Mouse (Mus musculus) cerebellum, adult 2 months (tissue): Measurements from ENCODE around the gene Nedd8. TPM values are rescaled to one million over a fixed set of nuclear protein-coding genes. Genes with fewer than 3 reads are reported as not detected.

ENCODE experiments used
- DNase-seq, 2 experiments: peaks; one replicate each; pipeline ENCODE4 v3.0.0; 2021
- H3K27ac ChIP-seq: fragments of 200-500 bp; 2 replicates; pipeline ENCODE4 v1.5.1; 2012; ENCODE audit warnings: low read length, control low read depth, inconsistent platforms; ENCODE audit not compliant: insufficient read depth
- H3K27me3 ChIP-seq: fragments of 200-500 bp; 2 replicates; pipeline ENCODE4 v1.6.1; 2012; ENCODE audit warnings: inconsistent platforms, mild to moderate bottlenecking, low read length, moderate library complexity; ENCODE audit not compliant: control insufficient read depth, insufficient read depth
- H3K4me1 ChIP-seq: fragments of 200-500 bp; 2 replicates; pipeline ENCODE4 v1.6.1; 2011; ENCODE audit warnings: low read length; ENCODE audit not compliant: control insufficient read depth, insufficient read depth
- H3K4me3 ChIP-seq: fragments of 200-500 bp; replicated peaks from 2 replicates; pipeline ENCODE3; 2011; ENCODE audit warnings: mild to moderate bottlenecking, low read depth, low read length, control low read depth; ENCODE audit not compliant: insufficient read depth
- CTCF ChIP-seq: fragments of 200-500 bp; IDR thresholded peaks from 2 replicates; pipeline ENCODE4 v1.5.1; 2011; ENCODE audit warnings: low read depth, mild to moderate bottlenecking, control low read depth, low read length, moderate library complexity, borderline replicate concordance; ENCODE audit not compliant: insufficient read depth
- POLR2A ChIP-seq: fragments of 200-500 bp; IDR thresholded peaks from 2 replicates; pipeline ENCODE4 v1.6.1; 2011; ENCODE audit warnings: low read length, control low read depth, borderline replicate concordance; ENCODE audit not compliant: insufficient read depth
- WGBS: fragments of 180-500 bp; shearing (Covaris S2); methylation state at CpG from one replicate; pipeline ENCODE4 v1.1.7; 2018; 5-methylcytosine and 5-hydroxymethylcytosine counted together
- polyA plus RNA-seq: library from polyadenylated mRNA; depleted of rRNA; stranded (reverse); fragments of >200 nt; gene quantifications from 2 replicates; pipeline ENCODE4 v1.2.3, GENCODE M21; 2012; rRNA removed

The Nedd8 gene
- 414 and 434 TPM in 2 replicates for polyA plus RNA-seq

DNA sequence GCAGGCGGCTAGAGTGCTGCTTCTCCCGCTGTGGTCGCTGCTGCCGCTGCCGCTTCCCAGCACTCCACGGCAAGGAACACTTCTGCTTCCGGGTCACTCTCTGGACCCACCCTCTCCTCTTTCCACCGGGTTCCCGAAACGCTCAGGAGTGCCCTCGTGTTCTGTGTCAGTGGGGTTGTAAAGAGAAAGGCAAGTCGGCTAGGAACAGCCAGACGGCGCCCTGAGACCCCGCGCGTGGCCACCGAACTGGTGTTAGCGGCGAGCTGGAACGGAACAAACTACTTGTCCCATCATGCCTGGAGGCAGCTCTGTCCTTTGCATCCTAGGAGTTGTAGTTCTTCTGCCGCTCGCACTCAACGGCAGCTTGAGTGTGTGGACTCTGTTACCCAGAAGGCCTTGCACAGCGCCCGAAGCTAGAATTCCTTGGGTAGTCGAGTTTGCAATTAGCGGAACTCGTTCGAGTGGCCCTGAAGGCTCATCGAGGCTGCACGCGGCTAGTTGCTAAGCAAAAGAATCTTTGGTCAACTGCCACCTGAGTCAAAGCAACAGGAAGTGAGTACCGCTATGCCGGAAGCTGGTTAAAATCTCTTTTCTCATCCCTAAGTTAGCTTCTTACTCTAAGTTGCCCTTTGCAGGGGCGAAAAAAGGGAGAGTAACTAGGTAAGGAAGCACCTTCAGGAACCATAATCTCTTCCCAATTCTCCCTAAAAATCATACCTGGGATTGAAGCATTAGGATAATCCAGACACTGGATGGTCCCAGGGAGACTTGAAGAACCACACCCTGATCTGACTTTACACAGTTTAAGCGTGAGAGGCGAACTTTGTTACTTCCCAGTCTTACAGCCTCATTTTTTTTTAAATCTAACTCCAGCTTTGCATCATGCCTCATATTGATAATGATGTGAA, at the start of gene Nedd8, which contains the start of gene Gmpr2:
Gene Nedd8, minus strand, starts transcription at position 292 of the 908 bp plus-strand sequence.
Gene Gmpr2, plus strand, starts transcription at position 109 of the 908 bp plus-strand sequence.
- no peaks in the 10 kb centered on the region; the same call in 1 of the 2 replicates for H3K4me1 ChIP-seq
- no peaks in the 10 kb centered on the region for H3K27me3 ChIP-seq
- under 1% methylated on average over 38 of the region's 38 CpGs for WGBS
- H3K4me3 ChIP-seq = peak within 1 kb of the TSS; percentile 93
- peak; percentile 94 to 95 for DNase-seq
- peak within 1 kb of the TSS; percentile 89 for H3K27ac ChIP-seq
- TF ChIP-seq POLR2A = peak; percentile 77
- no peak for TF ChIP-seq CTCF

DNA sequence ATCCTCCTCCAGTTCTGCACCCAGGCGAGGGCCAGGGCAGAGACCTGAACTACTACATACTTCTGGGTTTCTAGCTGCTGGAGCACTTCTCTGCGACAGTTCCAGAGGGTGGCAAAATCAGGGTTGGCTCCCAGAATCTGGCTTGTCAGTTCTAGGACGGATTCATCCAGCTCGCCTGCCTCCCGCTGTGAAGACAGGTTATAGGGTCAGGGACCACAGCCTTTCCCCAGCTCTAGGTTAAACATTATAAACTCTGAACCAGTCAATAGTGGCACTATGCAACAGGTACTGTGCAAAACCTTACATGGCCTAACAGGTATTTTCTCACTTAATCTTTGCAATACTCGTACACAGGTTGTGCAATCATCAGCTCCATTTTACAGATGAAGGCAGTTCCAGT, 49.2 kb upstream of the Nedd8 start:
- Histone ChIP-seq H3K27ac (no peak overlapping the region), H3K4me1 (peaks cover 4% of the 10 kb centered on the region; the same call in 1 of the 2 replicates), H3K4me3 (peak overlapping the region; percentile 96), H3K27me3 (no peaks in the 10 kb centered on the region)
- no peak for DNase-seq
- WGBS = 71% methylated on average over 6 of the region's 6 CpGs
- TF ChIP-seq CTCF = no peak
- TF ChIP-seq POLR2A = no peak

DNA sequence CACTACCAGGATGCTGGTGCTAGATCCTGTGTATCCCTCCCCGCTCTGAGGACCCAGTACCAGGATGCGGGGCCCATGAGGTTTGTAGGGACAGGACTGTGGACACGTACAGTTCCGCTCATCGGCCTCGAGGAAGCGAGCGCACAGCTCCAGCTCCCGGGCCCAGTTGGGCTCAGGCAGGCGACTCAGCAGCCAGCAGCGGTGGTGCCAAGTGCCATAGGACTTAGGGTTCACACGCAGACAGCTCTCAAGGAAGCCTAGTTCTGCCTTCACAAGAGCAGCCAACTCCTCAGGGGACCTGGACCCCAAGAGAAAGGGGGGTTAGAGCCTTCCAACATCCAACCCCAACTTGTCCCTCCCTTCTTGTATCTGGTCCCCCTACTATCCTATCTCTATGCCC, 48.7 kb upstream of the Nedd8 start:
- Histone ChIP-seq H3K27ac (no peak overlapping the region), H3K4me1 (peaks cover 4% of the 10 kb centered on the region; the same call in 1 of the 2 replicates), H3K27me3 (no peaks in the 10 kb centered on the region), H3K4me3 (no peak overlapping the region)
- TF ChIP-seq POLR2A (no peak), CTCF (no peak)
- DNase-seq = no peak
- WGBS = 72% methylated on average over 12 of the region's 12 CpGs

DNA sequence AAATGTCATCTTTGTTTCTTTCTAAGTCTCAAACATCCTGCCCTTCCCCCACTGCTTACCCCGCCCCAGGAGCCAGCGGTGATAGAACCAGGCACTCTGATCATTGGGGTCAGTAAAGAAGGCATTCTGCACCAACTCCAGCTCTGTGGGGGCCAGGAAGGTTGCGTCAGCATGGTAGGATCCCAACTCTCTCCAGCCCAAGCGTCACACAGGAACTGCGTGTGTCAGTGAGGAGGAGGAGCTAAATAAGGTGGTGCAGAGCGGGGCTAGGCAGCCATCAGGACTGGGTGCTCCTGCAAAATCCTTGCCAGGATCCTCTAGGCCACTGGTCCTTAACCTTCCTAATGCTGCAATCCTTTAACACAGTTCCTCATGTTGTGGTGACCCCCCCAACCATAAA, 47.8 kb upstream of the Nedd8 start:
- no peaks in the 10 kb centered on the region for H3K27me3 ChIP-seq
- DNase-seq = no peak
- WGBS = 92% methylated on average over 6 of the region's 6 CpGs
- H3K4me3 ChIP-seq = no peak overlapping the region
- TF ChIP-seq POLR2A (no peak), CTCF (no peak)
- peaks cover 4% of the 10 kb centered on the region; the same call in 1 of the 2 replicates for H3K4me1 ChIP-seq
- H3K27ac ChIP-seq = no peak overlapping the region

GRCm38 (mm10) chr14:55716884-55717283, 45.0 kb upstream of the Nedd8 start:
- Histone ChIP-seq H3K4me3 (no peak overlapping the region), H3K4me1 (peaks cover 4% of the 10 kb centered on the region; the same call in 1 of the 2 replicates), H3K27me3 (no peaks in the 10 kb centered on the region), H3K27ac (no peak overlapping the region)
- 82% methylated on average over 8 of the region's 8 CpGs for WGBS
- DNase-seq = no peak
- TF ChIP-seq POLR2A = no peak
- TF ChIP-seq CTCF = no peak

GRCm38 (mm10) chr14:55716271-55716670, 44.3 kb upstream of the Nedd8 start:
- peaks cover 3% of the 10 kb centered on the region; the same call in 1 of the 2 replicates for H3K4me1 ChIP-seq
- whole genome bisulfite sequencing = 91% methylated on average over 6 of the region's 6 CpGs
- H3K4me3 ChIP-seq = no peak overlapping the region
- DNase-seq = no peak
- H3K27me3 ChIP-seq = no peaks in the 10 kb centered on the region
- H3K27ac ChIP-seq = no peak overlapping the region
- TF ChIP-seq POLR2A = no peak
- TF ChIP-seq CTCF = no peak

DNA sequence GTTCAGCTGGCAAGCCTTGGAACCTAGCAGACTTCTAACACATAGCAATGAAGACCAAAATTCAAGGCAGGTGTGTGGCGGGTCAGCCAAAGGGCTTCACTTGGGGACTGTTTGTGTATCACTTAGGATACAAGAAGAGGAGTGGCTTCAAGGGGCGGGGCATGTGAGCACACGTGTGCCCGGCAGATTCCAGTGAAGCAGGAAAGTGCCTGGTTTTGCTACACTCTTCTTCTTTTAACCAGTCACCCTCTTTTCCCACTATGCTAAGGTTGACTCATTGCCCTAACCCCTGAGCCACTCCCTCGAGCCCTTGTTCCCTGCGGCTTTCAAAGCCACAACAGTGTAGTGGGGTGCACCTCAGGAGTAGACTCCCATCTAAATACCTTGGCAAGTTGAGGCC, 43.0 kb upstream of the Nedd8 start:
- Histone ChIP-seq H3K4me1 (no peaks in the 10 kb centered on the region), H3K27ac (no peak overlapping the region), H3K27me3 (no peaks in the 10 kb centered on the region), H3K4me3 (no peak overlapping the region)
- no peak for DNase-seq
- WGBS = 41% methylated on average over 6 of the region's 6 CpGs
- no peak for TF ChIP-seq CTCF
- TF ChIP-seq POLR2A = no peak

- DNase-seq = no peak
- Histone ChIP-seq H3K4me3 (no peak within 1 kb of the TSS), H3K27ac (no peak within 1 kb of the TSS), H3K27me3 (no peaks in the 10 kb centered on the region), H3K4me1 (no peaks in the 10 kb centered on the region)
- no peak for TF ChIP-seq CTCF
- no peak for TF ChIP-seq POLR2A
- WGBS = 38% methylated on average over 4 of the region's 4 CpGs
These were observed 41.8 kb upstream of the Nedd8 start, which contains the start of gene Tgm1 for GRCm38 (mm10) chr14:55713729-55714122. TSS of gene Tgm1 (minus strand) at chr14:55713926.
